Mouse (Mus musculus) stomach, embryonic 14.5 days (tissue): ENCODE measurements around the gene Exoc7. TPM values are rescaled to one million over a fixed set of nuclear protein-coding genes. Genes with fewer than 3 reads are reported as not detected.
A peak's percentile ranks its signal among the peaks of the same experiment; 100 is the strongest.

Experiments
- ATAC-seq: fragments of 200-750 bp; cut with Nextera tagmentation; 2 replicates; pipeline ENCODE4 v1.8.0; 2017; ENCODE audit warnings: low read depth, moderate TSS enrichment; ENCODE audit not compliant: insufficient number of reproducible peaks, insufficient read depth, low FRiP score
- H3K27ac ChIP-seq: fragments of 300-500 bp; sonication (generic); 2 replicates; pipeline ENCODE4 v1.5.1; 2014; ENCODE audit warnings: mild to moderate bottlenecking, low read length, moderate library complexity, mixed read lengths
- H3K27me3 ChIP-seq: fragments of 300-500 bp; sonication (generic); 2 replicates; pipeline ENCODE4 v1.6.1; 2014; ENCODE audit warnings: low read length, control low read depth, mixed read lengths; ENCODE audit not compliant: control insufficient read depth, insufficient read depth
- H3K36me3 ChIP-seq: fragments of 300-500 bp; sonication (generic); 2 replicates; pipeline ENCODE4 v1.6.1; 2014; ENCODE audit warnings: mild to moderate bottlenecking, control low read depth, low read length, moderate library complexity, mixed read lengths; ENCODE audit not compliant: control insufficient read depth, insufficient read depth
- H3K4me1 ChIP-seq: fragments of 300-500 bp; sonication (generic); 2 replicates; pipeline ENCODE4 v1.6.1; 2014; ENCODE audit warnings: low read length, control low read depth, mixed read lengths; ENCODE audit not compliant: control insufficient read depth, insufficient read depth
- H3K4me2 ChIP-seq: fragments of 300-500 bp; sonication (generic); replicated peaks from 2 replicates; pipeline ENCODE4 v1.6.1; 2014; ENCODE audit warnings: low read depth, low read length, control low read depth
- H3K4me3 ChIP-seq: fragments of 300-500 bp; sonication (generic); 2 replicates; pipeline ENCODE4 v1.5.1; 2014; ENCODE audit warnings: low read depth, low read length, control low read depth
- H3K9ac ChIP-seq: fragments of 300-500 bp; sonication (generic); replicated peaks from 2 replicates; pipeline ENCODE4 v1.6.1; 2014; ENCODE audit warnings: low read depth, mild to moderate bottlenecking, control low read depth, low read length, moderate library complexity, mixed read lengths
- H3K9me3 ChIP-seq: fragments of 300-500 bp; sonication (generic); 2 replicates; pipeline ENCODE4 v1.6.1; 2016; ENCODE audit warnings: low read depth, low read length, control low read depth; ENCODE audit not compliant: control insufficient read depth
- WGBS: fragments of 180-500 bp; shearing (Covaris S2); extraction: QIAGEN DNeasy Blood & Tissue Kit; methylation state at CpG from one replicate; pipeline ENCODE4 v1.1.7; 2014; 5-methylcytosine and 5-hydroxymethylcytosine counted together
- polyA plus RNA-seq: library from polyadenylated mRNA; unstranded; fragments of >200 nt; fragmentation: Nextera tagmentation; extraction: Ambion mirVana; gene quantifications from 2 replicates; pipeline ENCODE4 v1.2.1, GENCODE M21; 2014

Gene Exoc7
- polyA plus RNA-seq, 1 experiment from 2014 or later, result 67.3 TPM

DNA sequence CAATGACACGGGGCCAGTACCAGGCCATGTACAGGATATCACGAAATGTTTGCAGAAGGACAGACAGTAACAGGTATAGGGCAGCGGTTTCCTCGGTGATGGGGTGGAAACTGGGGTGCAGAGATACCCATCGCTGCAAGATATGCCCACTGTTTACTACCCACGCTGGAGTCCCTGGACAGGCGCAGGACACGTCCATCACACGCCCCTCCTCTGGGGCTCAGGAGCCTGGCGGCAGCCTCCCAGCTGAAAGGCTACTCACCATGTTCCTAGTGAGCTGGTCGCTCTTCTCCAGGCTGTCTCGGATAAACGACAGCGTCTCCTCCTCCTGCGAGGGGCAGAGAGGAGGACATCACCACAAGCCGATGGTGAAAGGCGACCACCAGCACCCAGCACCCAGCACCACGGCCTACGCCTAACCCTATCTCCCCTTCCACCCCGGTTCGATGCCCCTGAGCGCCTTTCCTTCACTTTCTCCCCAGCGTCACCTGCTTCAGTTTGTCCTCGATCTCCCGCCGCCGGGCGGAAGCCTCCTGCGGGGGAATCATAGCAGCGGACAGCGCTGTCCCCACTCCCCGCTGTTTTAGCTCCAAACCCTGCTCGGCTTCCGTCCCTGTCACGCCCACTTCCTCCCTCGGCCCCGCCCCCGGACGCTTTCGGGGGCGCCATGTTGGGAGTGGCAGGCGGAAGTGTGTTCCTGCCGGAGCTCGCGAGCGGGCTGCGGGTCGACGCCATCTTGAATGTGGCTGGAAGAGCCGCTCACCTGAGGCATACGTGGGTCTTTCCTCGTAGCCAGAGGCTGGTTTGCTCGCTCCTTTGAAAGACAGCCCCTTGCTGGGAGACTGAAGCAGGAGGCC, 679 bp downstream of the Exoc7 start:
- Histone ChIP-seq H3K4me2 (peak overlapping the region; percentile 82), H3K36me3 (peaks cover 23% of the 10 kb centered on the region), H3K4me3 (peak overlapping the region; percentile 71), H3K9ac (peak overlapping the region; percentile 60), H3K9me3 (no peaks in the 10 kb centered on the region), H3K27ac (no peak overlapping the region), H3K27me3 (no peaks in the 10 kb centered on the region), H3K4me1 (peaks cover 6% of the 10 kb centered on the region; the same call in 1 of the 2 replicates)
- peak; percentile 89 for ATAC-seq
- 2% methylated on average over 53 of the region's 53 CpGs for WGBS

DNA sequence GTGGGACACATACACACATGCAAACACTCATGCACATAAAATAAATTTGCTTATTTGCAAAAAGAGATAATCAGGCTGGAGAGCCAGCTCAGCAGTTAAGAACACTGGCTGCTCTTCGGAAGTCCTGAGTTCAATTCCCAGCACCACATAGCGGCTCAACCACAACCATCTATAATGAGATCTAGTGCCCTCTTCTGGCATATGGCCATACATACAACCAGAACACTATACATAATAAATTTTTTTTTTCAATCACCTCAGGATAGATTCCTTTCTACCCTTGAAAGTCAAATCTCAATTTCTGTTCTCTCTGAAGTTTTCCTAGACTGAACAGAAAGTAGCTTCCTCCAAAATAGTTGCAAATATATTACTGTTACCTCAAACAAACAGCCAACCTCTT, 1.6 kb downstream of the Exoc7 start:
- H3K27me3 ChIP-seq, result no peaks in the 10 kb centered on the region
- H3K36me3 ChIP-seq, result peaks cover 29% of the 10 kb centered on the region
- peak overlapping the region; percentile 71; the same call in 1 of the 2 replicates for H3K4me3 ChIP-seq
- H3K4me1 ChIP-seq, result 0 out of 2 replicates have a peak, but pooled peaks cover 5% of the 10 kb centered on the region
- ATAC-seq, result no peak
- 97% methylated on average over 2 of the region's 2 CpGs for WGBS
- H3K9me3 ChIP-seq, result no peaks in the 10 kb centered on the region
- no peak overlapping the region for H3K27ac ChIP-seq
- 0 out of 2 replicates have a peak overlapping the region, but pooled peaks have one; percentile 60 for H3K9ac ChIP-seq
- H3K4me2 ChIP-seq, result peak overlapping the region; percentile 82

DNA sequence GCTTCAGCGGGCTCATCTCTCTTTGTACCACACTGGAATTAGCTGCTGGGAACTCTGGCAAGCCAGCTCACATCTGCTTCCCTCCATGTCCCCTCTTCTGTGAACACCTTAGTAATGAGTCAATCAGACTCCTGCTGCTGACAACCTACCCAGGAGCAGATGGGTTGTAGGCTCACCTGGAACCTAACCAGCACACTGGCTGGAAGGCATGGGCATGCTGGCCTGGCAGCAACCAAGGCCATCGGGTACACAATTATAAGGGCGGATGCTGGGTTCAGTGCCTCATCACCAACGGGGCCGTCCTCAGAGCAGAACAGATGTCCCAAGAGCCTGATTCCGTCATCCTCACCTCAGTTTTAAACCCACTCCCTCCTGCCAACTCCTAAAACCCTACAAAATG, 8.4 kb downstream of the Exoc7 start:
- Histone ChIP-seq H3K4me3 (no peak overlapping the region), H3K27me3 (no peaks in the 10 kb centered on the region), H3K36me3 (peaks cover 42% of the 10 kb centered on the region), H3K4me1 (peaks cover 7% of the 10 kb centered on the region; the same call in 1 of the 2 replicates), H3K9me3 (no peaks in the 10 kb centered on the region), H3K27ac (no peak overlapping the region), H3K4me2 (no peak overlapping the region), H3K9ac (no peak overlapping the region)
- WGBS, result 89% methylated on average over 6 of the region's 6 CpGs
- no peak for ATAC-seq

DNA sequence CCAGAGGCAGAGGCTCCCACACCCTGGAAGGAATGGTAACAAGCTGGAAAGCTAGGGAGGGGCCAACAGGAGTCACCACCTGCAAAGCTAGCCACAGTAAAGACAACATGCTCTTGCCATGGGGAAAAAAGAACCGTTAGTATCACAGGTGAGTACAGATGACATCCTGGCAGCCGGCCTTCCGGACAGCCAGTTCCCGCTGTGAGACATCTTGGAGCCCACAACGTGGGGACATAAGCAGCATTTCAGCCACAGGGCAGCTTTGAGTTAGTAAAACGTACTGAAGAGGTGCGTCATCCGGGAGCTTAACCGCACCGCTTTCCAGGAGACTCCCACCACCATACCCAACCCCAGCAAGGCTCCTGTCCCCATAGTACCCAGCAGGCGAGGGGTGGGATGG, 8.8 kb downstream of the Exoc7 start:
- WGBS, result 92% methylated on average over 11 of the region's 11 CpGs
- H3K4me2 ChIP-seq, result no peak overlapping the region
- ATAC-seq, result no peak
- peaks cover 7% of the 10 kb centered on the region; the same call in 1 of the 2 replicates for H3K4me1 ChIP-seq
- no peak overlapping the region for H3K27ac ChIP-seq
- H3K27me3 ChIP-seq, result no peaks in the 10 kb centered on the region
- peaks cover 38% of the 10 kb centered on the region for H3K36me3 ChIP-seq
- no peak overlapping the region for H3K4me3 ChIP-seq
- H3K9ac ChIP-seq, result no peak overlapping the region
- no peaks in the 10 kb centered on the region for H3K9me3 ChIP-seq

DNA sequence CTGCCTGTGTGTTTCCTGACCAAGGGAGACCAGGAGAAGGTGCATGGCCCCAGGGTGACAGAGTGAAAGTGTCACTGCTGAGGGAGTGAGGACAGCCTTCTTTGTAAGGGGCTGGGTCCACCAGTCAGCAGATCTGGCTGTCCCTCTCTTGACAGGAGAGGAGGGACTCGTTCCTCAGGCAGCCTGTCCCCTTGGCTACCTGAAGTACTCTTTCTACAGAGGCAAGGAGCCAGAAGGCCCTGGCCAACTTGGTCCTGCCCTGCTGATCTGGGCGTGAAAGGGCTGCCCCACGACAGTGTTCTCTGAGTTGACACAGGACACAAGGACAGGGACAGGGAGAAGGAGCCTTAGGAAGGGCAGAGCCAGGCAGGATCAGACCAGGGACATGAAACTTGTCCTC, 10.0 kb downstream of the Exoc7 start:
- Histone ChIP-seq H3K4me3 (no peak overlapping the region), H3K9ac (no peak overlapping the region), H3K36me3 (peaks cover 41% of the 10 kb centered on the region), H3K4me2 (no peak overlapping the region), H3K27ac (no peak overlapping the region), H3K4me1 (peaks cover 7% of the 10 kb centered on the region; the same call in 1 of the 2 replicates), H3K9me3 (no peaks in the 10 kb centered on the region), H3K27me3 (no peaks in the 10 kb centered on the region)
- WGBS, result 63% methylated on average over 3 of the region's 3 CpGs
- no peak for ATAC-seq

DNA sequence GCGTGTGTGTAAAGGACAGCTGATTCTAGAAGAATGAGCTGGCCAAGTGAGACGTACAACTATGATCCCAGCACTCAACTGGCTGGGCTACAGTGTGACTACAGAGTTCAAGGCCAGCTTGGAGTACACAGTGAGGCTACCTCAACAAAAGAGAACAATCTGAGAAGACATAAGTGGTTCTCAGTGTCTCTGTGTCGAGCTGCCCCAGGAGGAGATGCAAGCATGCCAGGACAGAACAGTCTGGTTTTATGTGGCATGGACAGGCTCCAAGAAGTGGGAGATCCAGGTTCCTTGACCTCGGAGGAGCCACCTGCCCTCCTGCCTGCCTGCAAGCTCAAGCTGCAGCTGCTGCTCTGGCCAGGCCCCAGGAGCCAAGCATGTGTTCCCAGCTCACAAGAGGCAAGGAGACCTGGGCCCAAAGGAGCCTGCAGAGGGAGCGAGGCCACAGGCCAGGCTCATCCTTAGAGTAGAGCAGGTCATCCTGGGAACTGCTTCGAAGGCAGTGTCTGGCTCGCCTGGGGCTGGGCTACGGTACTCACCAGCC, 10.8 kb downstream of the Exoc7 start:
- H3K4me3 ChIP-seq, result no peak overlapping the region
- H3K4me2 ChIP-seq, result no peak overlapping the region
- peaks cover 39% of the 10 kb centered on the region for H3K36me3 ChIP-seq
- WGBS, result 87% methylated on average over 8 of the region's 8 CpGs
- H3K27ac ChIP-seq, result no peak overlapping the region
- H3K27me3 ChIP-seq, result no peaks in the 10 kb centered on the region
- H3K9ac ChIP-seq, result no peak overlapping the region
- ATAC-seq, result no peak
- peaks cover 7% of the 10 kb centered on the region; the same call in 1 of the 2 replicates for H3K4me1 ChIP-seq
- no peaks in the 10 kb centered on the region for H3K9me3 ChIP-seq

DNA sequence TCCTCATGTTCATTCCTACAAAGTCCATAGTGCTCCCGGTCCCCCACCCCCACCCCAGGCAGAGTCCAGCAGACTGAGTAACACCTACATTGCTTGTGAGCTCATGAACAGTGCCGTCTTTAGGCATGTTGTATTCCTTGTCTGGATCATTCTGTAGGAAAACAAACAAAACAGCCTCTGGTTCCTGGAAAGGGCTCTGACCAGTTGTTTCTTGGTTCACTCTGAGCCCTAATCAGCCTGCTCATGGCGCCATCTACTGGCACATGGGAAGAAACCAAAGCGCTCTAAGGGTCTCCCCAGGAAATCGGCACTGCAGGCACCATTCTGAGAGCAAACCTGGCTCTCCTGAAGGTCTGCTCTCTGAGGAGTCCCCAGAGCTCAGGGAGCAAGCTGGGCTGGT, 12.7 kb downstream of the Exoc7 start:
- H3K4me3 ChIP-seq, result no peak overlapping the region
- peaks cover 22% of the 10 kb centered on the region; the same call in 1 of the 2 replicates for H3K36me3 ChIP-seq
- peaks cover 11% of the 10 kb centered on the region; the same call in 1 of the 2 replicates for H3K4me1 ChIP-seq

DNA sequence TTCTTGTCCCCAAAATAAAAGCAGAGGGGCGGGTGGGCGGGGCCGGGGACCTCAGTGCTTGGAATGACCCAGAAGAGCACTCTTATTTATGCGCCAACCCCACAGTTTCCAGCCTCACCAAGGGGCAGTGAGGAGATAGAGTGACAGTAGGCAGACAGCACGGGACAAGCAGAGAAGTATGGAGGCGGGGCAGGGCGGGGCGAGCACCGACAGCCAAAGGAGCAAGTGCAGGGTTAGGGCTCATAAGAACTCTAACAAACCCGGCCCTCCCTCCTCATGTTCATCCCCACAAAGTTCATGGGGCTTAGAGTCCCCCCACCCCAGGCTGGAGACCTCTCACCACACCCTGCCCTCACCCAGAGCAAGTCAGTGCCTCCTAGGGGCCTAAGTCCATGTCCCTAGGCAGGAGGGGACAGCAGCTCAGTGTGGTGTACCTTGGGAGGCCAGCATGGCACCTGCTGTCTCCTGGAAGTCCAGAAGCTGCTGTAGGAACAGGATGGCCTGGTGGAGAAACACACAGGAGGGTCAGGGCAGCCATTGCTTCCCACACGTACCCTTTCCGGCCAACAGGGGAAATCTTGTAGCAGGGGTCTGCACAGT, 13.4 kb downstream of the Exoc7 start:
- no peak overlapping the region for H3K4me3 ChIP-seq
- peaks cover 21% of the 10 kb centered on the region; the same call in 1 of the 2 replicates for H3K36me3 ChIP-seq
- no peak overlapping the region for H3K9ac ChIP-seq
- no peaks in the 10 kb centered on the region for H3K27me3 ChIP-seq
- H3K9me3 ChIP-seq, result no peaks in the 10 kb centered on the region
- 86% methylated on average over 12 of the region's 12 CpGs for WGBS
- no peak overlapping the region for H3K27ac ChIP-seq
- no peak for ATAC-seq
- no peak overlapping the region for H3K4me2 ChIP-seq
- peaks cover 11% of the 10 kb centered on the region; the same call in 1 of the 2 replicates for H3K4me1 ChIP-seq

More for the DNA sequence above, 12.7 kb downstream of the Exoc7 start:
- Histone ChIP-seq H3K27ac (no peak overlapping the region), H3K4me2 (no peak overlapping the region), H3K9me3 (no peaks in the 10 kb centered on the region), H3K27me3 (no peaks in the 10 kb centered on the region), H3K9ac (no peak overlapping the region)
- WGBS, result 33% methylated on average over 5 of the region's 5 CpGs
- 0 out of 2 replicates have a peak, but pooled peaks have one; percentile 29 for ATAC-seq
